Mouse (Mus musculus): ENCODE measurements at regions not wholly inside any gene's neighbourhood (a gene's known extent, or its start where the extent isn't known, plus 50 kb on each side); places are given as distances from the start of the nearest gene placed in this dataset.

DNA sequence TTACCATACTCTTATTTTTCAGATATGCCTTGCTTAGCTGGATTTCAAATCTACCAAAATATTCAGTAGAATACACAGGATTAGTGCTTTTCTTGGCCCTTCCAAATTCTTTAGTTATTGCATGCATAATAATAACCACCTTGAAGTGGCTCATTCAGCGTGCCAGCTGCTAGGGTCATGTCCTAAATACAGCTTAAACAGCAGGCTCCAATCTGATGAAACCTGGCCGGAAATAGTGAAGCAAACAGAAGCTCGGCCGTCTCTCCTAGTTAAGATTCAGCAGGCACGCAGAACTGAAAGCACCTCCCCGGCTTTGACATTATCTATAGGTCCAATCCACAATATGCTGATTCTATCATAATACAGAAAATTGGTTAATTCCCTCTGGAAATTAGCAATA, 1042.9 kb downstream of the Tecrl start:
- WGBS: 40% methylated on average over 6 of the region's 6 CpGs
- H3K27ac ChIP-seq (replicated peaks): no peak overlapping the region
- no peak overlapping the region for H3K4me3 ChIP-seq
- no peaks in the 10 kb centered on the region for H3K36me3 ChIP-seq
- H3K9ac ChIP-seq: no peak overlapping the region
- H3K4me1 ChIP-seq: no peaks in the 10 kb centered on the region
- H3K9me3 ChIP-seq: no peaks in the 10 kb centered on the region
- H3K27me3 ChIP-seq (replicated peaks): no peaks in the 10 kb centered on the region
- ATAC-seq (ENCODE audit: extremely low read depth, insufficient number of reproducible peaks, low FRiP score, low TSS enrichment): no peak
- H3K4me2 ChIP-seq: no peak overlapping the region

GRCm38 (mm10) chr5:82288069-82288845, 1066.7 kb downstream of the Tecrl start:
- H3K4me1 ChIP-seq: no peaks in the 10 kb centered on the region
- H3K9ac ChIP-seq: no peak overlapping the region
- H3K36me3 ChIP-seq: no peaks in the 10 kb centered on the region
- H3K27ac ChIP-seq (replicated peaks): no peak overlapping the region
- ATAC-seq (ENCODE audit: extremely low read depth, insufficient number of reproducible peaks, low FRiP score, low TSS enrichment): no peak
- no peaks in the 10 kb centered on the region for H3K9me3 ChIP-seq
- WGBS: 71% methylated on average over 5 of the region's 5 CpGs
- H3K4me3 ChIP-seq: no peak overlapping the region
- H3K4me2 ChIP-seq: no peak overlapping the region
- H3K27me3 ChIP-seq (replicated peaks): no peaks in the 10 kb centered on the region

DNA sequence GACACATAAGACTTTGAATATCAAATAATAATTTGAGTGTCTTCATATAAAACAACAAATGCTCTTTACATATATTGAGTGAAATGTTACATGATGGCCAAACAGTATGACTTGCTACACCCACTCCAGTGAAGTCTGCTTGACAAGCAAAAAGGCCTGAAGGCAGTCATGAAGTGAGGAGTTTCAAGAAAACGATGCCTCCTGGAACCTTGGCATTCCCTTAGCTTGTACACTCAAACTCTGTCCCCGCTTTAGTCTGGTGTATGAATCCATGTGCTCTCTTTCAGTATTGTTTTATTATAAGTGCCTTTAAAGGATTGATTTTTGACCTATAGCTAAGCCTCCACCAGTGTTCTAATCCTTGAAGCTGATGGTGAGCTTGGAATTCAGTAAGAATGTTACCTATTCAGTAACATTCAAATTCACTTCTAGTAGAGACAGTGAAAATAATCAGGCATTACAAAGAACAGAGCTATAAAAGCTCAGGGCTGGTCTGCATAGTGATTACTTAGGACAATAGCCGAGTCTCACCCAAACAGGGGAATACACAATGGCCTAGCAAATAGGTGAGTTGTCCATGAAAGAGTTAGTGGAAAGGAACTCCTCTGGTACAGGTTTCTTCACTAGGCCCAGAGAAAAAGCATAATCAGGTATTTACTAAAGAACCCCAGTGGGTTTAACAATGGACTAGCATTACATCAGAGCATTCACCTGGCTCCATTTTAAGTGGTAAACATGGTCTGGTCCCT, 1101.5 kb downstream of the Tecrl start:
- H3K4me1 ChIP-seq: no peaks in the 10 kb centered on the region
- 84% methylated on average over 3 of the region's 3 CpGs for WGBS
- no peaks in the 10 kb centered on the region for H3K27me3 ChIP-seq (replicated peaks)
- H3K27ac ChIP-seq (replicated peaks): no peak overlapping the region
- no peak overlapping the region for H3K4me3 ChIP-seq
- ATAC-seq (ENCODE audit: extremely low read depth, insufficient number of reproducible peaks, low FRiP score, low TSS enrichment): no peak
- no peaks in the 10 kb centered on the region for H3K36me3 ChIP-seq
- no peak overlapping the region for H3K9ac ChIP-seq
- H3K9me3 ChIP-seq: no peaks in the 10 kb centered on the region
- no peak overlapping the region for H3K4me2 ChIP-seq

DNA sequence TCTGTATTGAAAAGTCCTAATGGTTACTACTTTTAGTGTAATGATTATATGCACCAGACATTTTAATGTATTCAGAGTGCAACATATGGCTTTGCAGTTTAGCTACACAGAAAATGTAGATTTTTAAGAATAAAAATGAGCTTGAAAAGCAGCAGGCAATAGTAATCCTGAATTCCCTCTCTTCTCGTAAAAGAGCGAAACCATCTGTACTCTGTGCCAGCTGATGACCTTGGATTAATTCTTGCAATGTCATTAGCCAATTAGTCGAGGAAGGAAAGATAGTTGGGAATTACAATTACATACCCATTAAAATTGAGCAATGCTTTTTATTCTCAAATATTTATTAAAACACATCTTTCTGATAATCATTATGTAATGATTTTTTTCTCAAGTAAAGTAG, 1128.7 kb downstream of the Tecrl start:
- Histone ChIP-seq H3K9me3 (no peaks in the 10 kb centered on the region), H3K4me3 (no peak overlapping the region), H3K27me3 (replicated peaks) (no peaks in the 10 kb centered on the region), H3K36me3 (no peaks in the 10 kb centered on the region), H3K4me1 (no peaks in the 10 kb centered on the region), H3K27ac (replicated peaks) (no peak overlapping the region), H3K4me2 (no peak overlapping the region), H3K9ac (no peak overlapping the region)
- WGBS: 73% methylated on average over 3 of the region's 3 CpGs
- ATAC-seq (ENCODE audit: extremely low read depth, insufficient number of reproducible peaks, low FRiP score, low TSS enrichment): no peak

DNA sequence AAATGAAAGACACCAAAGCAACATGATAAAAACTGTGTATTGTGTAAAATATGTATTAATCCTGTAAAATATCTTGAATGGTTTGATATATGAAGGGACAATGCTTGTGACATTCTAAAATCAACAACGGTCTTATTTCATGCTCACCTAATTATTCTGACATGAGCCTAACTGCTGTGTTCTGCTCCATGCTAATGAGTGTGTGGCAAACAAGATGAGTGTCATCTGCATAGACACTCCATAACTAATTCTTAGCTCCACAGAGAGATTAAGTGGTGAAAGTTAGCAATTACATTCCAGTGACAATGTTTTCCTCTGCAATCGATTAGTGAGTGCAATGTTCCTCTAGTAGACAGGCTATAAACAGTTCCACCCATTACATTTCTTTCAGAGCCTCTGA, 1131.4 kb downstream of the Tecrl start:
- Histone ChIP-seq H3K4me2 (no peak overlapping the region), H3K9ac (no peak overlapping the region), H3K27me3 (replicated peaks) (no peaks in the 10 kb centered on the region), H3K4me3 (no peak overlapping the region), H3K27ac (replicated peaks) (no peak overlapping the region), H3K36me3 (no peaks in the 10 kb centered on the region), H3K4me1 (no peaks in the 10 kb centered on the region), H3K9me3 (no peaks in the 10 kb centered on the region)
- ATAC-seq (ENCODE audit: extremely low read depth, insufficient number of reproducible peaks, low FRiP score, low TSS enrichment): no peak
- WGBS: 77% methylated on average over 2 of the region's 2 CpGs

- no peaks in the 10 kb centered on the region for H3K4me1 ChIP-seq
- H3K27ac ChIP-seq (replicated peaks): no peak overlapping the region
- H3K36me3 ChIP-seq: no peaks in the 10 kb centered on the region
- H3K4me3 ChIP-seq: no peak overlapping the region
- no peak overlapping the region for H3K9ac ChIP-seq
- WGBS: 80% methylated on average over 3 of the region's 3 CpGs
- no peak overlapping the region for H3K4me2 ChIP-seq
- ATAC-seq (ENCODE audit: extremely low read depth, insufficient number of reproducible peaks, low FRiP score, low TSS enrichment): no peak
- no peaks in the 10 kb centered on the region for H3K9me3 ChIP-seq
- H3K27me3 ChIP-seq (replicated peaks): no peaks in the 10 kb centered on the region
Measured at GRCm38 (mm10) chr5:82203606-82204005, 1151.4 kb downstream of the Tecrl start.

Measured in heart, embryonic 13.5 days (tissue).